Comparison of ENCODE assay signal across 8 mouse cellular contexts in the genomic region with DNA sequence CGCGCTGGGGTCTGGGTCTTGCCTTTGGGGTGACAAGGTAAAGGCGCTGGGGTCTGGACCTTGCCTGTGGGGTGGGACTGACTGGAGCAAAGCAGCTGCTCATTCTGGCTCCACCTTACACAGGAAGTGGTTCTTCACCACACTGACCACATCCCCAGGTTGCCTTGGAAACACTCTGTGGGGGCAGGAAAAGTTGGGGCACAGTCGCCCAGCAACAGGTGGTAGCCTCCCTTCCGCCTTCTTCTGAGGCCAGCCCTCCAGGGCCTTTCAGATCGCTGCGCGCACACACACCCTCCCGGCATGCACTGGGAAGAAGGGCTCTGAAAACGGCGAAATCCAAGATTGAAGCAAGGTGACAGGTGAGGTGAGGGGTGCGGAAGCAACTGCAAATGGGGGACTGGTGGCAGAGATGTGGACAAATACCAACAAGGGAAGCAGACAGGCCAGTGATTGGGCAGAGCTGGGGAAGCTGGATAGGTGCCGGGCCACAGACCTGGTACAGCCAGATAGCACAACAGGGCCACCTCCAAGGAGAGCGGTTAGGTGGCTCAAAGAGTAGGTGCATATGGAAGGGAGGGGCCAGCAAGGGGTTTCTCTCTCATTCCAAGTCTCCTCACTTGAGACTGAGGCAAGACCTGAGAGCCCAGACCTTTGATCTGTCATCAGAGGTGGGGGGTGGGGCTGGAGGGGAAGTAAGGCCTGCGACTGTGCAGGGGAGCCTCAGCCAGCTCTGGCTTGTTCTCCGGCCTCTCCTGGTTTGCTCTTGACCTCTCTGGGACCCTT. TPM values are rescaled to one million over a fixed set of nuclear protein-coding genes. Genes with fewer than 3 reads are reported as not detected.
DNase-seq lines count a peak whose midpoint lies in the region; ATAC-seq and TF ChIP-seq lines count a peak whose summit lies in the region.

A gene (plus strand): TSS at position 246 of the 783 bp plus-strand sequence.

- peak; percentile 65 for DNase-seq in layer of hippocampus, adult 9-11 months
- DNase-seq in layer of hippocampus, adult 9-10 months (ENCODE audit: low spot score) = no peak
- DNase-seq in yolk sac, embryonic 10.5 days (ENCODE audit: low spot score) = peak; percentile 89
- no peak for DNase-seq in right cerebral cortex, adult 2 months (ENCODE audit: low spot score in 2 of 2)

- TF ChIP-seq CTCF in bone marrow macrophage, adult 2 months (IDR thresholded peaks at IDR 0.05; ENCODE audit: low read depth, low read length) = no peak

- peaks cover 36% of the 10 kb centered on the region for H3K4me1 ChIP-seq in bone marrow macrophage, adult 2 months (ENCODE audit: control insufficient read depth, insufficient read depth, low read length)
- H3K4me1 ChIP-seq in heart, embryonic 16.5 days (ENCODE audit: control insufficient read depth, insufficient read depth, low read length) = peaks cover 6% of the 10 kb centered on the region
- peaks cover 18% of the 10 kb centered on the region for H3K4me1 ChIP-seq in limb, embryonic 12.5 days (replicated peaks)

- no peak for TF ChIP-seq POLR2A in bone marrow macrophage, adult 2 months (IDR thresholded peaks at IDR 0.05; ENCODE audit: borderline replicate concordance, low read depth, low read length)

- H3K4me2 ChIP-seq in heart, embryonic 16.5 days (ENCODE audit: low read depth, low read length) = peak within 1 kb of the TSS; percentile 47
- peak within 1 kb of the TSS; percentile 21 for H3K4me2 ChIP-seq in limb, embryonic 12.5 days

- peak within 1 kb of the TSS; percentile 90 for H3K4me3 ChIP-seq in bone marrow macrophage, adult 2 months (ENCODE audit: insufficient read depth, low read length)
- H3K4me3 ChIP-seq in heart, embryonic 16.5 days (ENCODE audit: low read length) = peak within 1 kb of the TSS; percentile 36
- no peak within 1 kb of the TSS for H3K4me3 ChIP-seq in limb, embryonic 12.5 days (replicated peaks)

- peak; percentile 72 for ATAC-seq in heart, embryonic 16.5 days (replicated peaks; ENCODE audit: extremely low read depth, insufficient read depth, low FRiP score)
- no peak for ATAC-seq in limb, embryonic 12.5 days (ENCODE audit: insufficient number of reproducible peaks, insufficient read depth, low FRiP score, low TSS enrichment, low read depth)
- peak; percentile 98 for ATAC-seq in monocyte, adult 5-6 weeks (replicated peaks; ENCODE audit: insufficient number of reproducible peaks, low FRiP score, low TSS enrichment, poor library complexity, severe bottlenecking)

- no peaks in the 10 kb centered on the region for H3K36me3 ChIP-seq in heart, embryonic 16.5 days (ENCODE audit: control insufficient read depth, insufficient read depth)
- H3K36me3 ChIP-seq in limb, embryonic 12.5 days = no peaks in the 10 kb centered on the region

- H3K27ac ChIP-seq in bone marrow macrophage, adult 2 months (ENCODE audit: insufficient read depth, low read depth, low read length) = peak within 1 kb of the TSS; percentile 72
- H3K27ac ChIP-seq in heart, embryonic 16.5 days (ENCODE audit: low read length) = peak within 1 kb of the TSS; percentile 63; the same call in 1 of the 2 replicates
- H3K27ac ChIP-seq in limb, embryonic 12.5 days = no peak within 1 kb of the TSS

- peak within 1 kb of the TSS; percentile 45 for H3K9ac ChIP-seq in heart, embryonic 16.5 days (ENCODE audit: low read length)
- H3K9ac ChIP-seq in limb, embryonic 12.5 days (replicated peaks) = no peak within 1 kb of the TSS

- 59% methylated on average over 16 of the region's 16 CpGs for WGBS in heart, embryonic 16.5 days
- WGBS in limb, embryonic 12.5 days = 55% methylated on average over 16 of the region's 16 CpGs

- H3K27me3 ChIP-seq in heart, embryonic 16.5 days (ENCODE audit: control insufficient read depth, insufficient read depth, low read length) = no peaks in the 10 kb centered on the region
- no peaks in the 10 kb centered on the region; the same call in 1 of the 2 replicates for H3K27me3 ChIP-seq in limb, embryonic 12.5 days

- H3K9me3 ChIP-seq in heart, embryonic 16.5 days (replicated peaks; ENCODE audit: control insufficient read depth, low read length) = no peaks in the 10 kb centered on the region
- H3K9me3 ChIP-seq in limb, embryonic 12.5 days = no peaks in the 10 kb centered on the region

RNA-seq across cellular contexts. Expression of the gene that starts here (rescaled TPM):
- 41.2 and 41.4 TPM in 2 replicates for polyA plus RNA-seq in bone marrow macrophage, adult 2 months (2012; ENCODE audit: insufficient read depth, insufficient read length, missing spikeins)
- 4.9 and 8.4 TPM in 2 replicates for polyA plus RNA-seq in heart, embryonic 16.5 days (2015; fragmentation: Nextera tagmentation; extraction: Ambion mirVana)
- 1.4 and 1.8 TPM in 2 replicates for polyA plus RNA-seq in limb, embryonic 12.5 days (2016; fragmentation: Nextera tagmentation; extraction: Ambion mirVana)
- total RNA-seq in monocyte, adult 5-6 weeks (2017) = 34.3 to 52.4 TPM (median 39.3 TPM) in 3 replicates

Comparison
In these comparisons a context has a peak if more than half of its experiments do, and no peak if none do; other contexts are left out.
1. DNase-seq: peak in layer of hippocampus, adult 9-11 months (single experiment) and yolk sac, embryonic 10.5 days (single experiment); none in layer of hippocampus, adult 9-10 months (single experiment) and right cerebral cortex, adult 2 months (0 of 2).